30 mouse cellular contexts compared by ENCODE assay signal in the genomic region with DNA sequence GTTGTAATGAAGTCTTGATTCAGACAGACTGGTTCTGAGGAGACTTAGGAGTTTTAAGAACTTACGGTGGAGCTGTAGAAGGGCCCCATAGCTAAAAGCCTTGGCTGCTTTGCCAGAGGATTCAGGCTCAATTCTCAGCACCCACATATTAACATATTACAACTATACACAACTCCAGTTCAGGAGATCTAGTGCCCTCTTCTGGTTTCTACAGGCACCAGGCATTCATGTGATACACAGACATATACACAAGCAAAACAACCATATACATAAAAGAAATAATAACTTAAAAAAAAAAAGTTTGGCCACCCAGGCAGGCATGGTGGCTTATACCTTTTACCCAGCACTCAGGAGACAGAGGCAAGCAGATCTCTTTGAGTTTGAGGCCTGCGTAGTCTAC. TPM values are rescaled to one million over a fixed set of nuclear protein-coding genes. Genes with fewer than 3 reads are reported as not detected.
A peak's percentile ranks its signal among the peaks of the same experiment; 100 is the strongest.
DNase-seq lines count a peak whose midpoint lies in the region; ATAC-seq and TF ChIP-seq lines count a peak whose summit lies in the region.
"Had no signal": no experiment of that assay in that cellular context is flagged by ENCODE, and none has a peak within 500 bp of the region (broad histone marks: within the 10 kb centered on the region; RNA-seq: fewer than 3 reads in every experiment).

No protein-coding gene starts in this region.

- no peak for DNase-seq in forebrain, postnatal 0 days
- no peak for DNase-seq in forebrain, embryonic 11.5 days (ENCODE audit: low spot score)
- no peak for DNase-seq in liver, postnatal 0 days
- DNase-seq in liver = no peak
- DNase-seq: adrenal gland, postnatal 14 days; cerebellum, adult 11 months; cerebellum, adult 2 months; cerebellum, adult 9-11 months; cerebellum, postnatal 25 days; gastrocnemius, postnatal 10 days; gastrocnemius, postnatal 36 days; heart, adult 2 months; heart, postnatal 14 days; heart, postnatal 4 days had no signal

- H3K4me3 ChIP-seq in forebrain, postnatal 0 days (ENCODE audit: low read depth, low read length) = no peak overlapping the region
- no peak overlapping the region for H3K4me3 ChIP-seq in forebrain, embryonic 11.5 days (ENCODE audit: low read depth, low read length)
- H3K4me3 ChIP-seq in intestine, postnatal 0 days (ENCODE audit: low read depth, low read length) = no peak overlapping the region
- H3K4me3 ChIP-seq in intestine, embryonic 16.5 days (ENCODE audit: low read length) = no peak overlapping the region
- H3K4me3 ChIP-seq in liver, postnatal 0 days (ENCODE audit: low read depth, low read length) = no peak overlapping the region
- no peak overlapping the region for H3K4me3 ChIP-seq in neural tube, embryonic 13.5 days
- no peak overlapping the region for H3K4me3 ChIP-seq in neural tube, embryonic 15.5 days (replicated peaks)
- H3K4me3 ChIP-seq: embryonic facial prominence, embryonic 12.5 days; embryonic facial prominence, embryonic 15.5 days; forebrain, embryonic 12.5 days; forebrain, embryonic 15.5 days; heart, adult 2 months; heart, embryonic 10.5 days; heart, embryonic 13.5 days; hindbrain, embryonic 12.5 days had no signal

- TF ChIP-seq CTCF in forebrain, postnatal 0 days (IDR thresholded peaks at IDR 0.05; ENCODE audit: low read depth) = peak; percentile 23
- 0 out of 2 replicates have a peak, but pooled peaks have one; percentile 23 for TF ChIP-seq CTCF in intestine, postnatal 0 days (IDR thresholded peaks at IDR 0.05; ENCODE audit: low read depth)
- TF ChIP-seq CTCF in liver, postnatal 0 days (IDR thresholded peaks at IDR 0.05; ENCODE audit: low read depth) = 0 out of 2 replicates have a peak, but pooled peaks have one; percentile 3

- no peaks in the 10 kb centered on the region for H3K9me3 ChIP-seq in forebrain, postnatal 0 days (ENCODE audit: low read length)
- no peaks in the 10 kb centered on the region for H3K9me3 ChIP-seq in forebrain, embryonic 11.5 days (ENCODE audit: control insufficient read depth, low read length)
- no peaks in the 10 kb centered on the region for H3K9me3 ChIP-seq in intestine, postnatal 0 days (ENCODE audit: control insufficient read depth)
- no peaks in the 10 kb centered on the region for H3K9me3 ChIP-seq in intestine, embryonic 16.5 days (ENCODE audit: control insufficient read depth, low read length)
- 0 out of 2 replicates have a peak, but pooled peaks cover 2% of the 10 kb centered on the region for H3K9me3 ChIP-seq in liver, postnatal 0 days (ENCODE audit: low read length)
- no peaks in the 10 kb centered on the region for H3K9me3 ChIP-seq in neural tube, embryonic 13.5 days
- no peaks in the 10 kb centered on the region for H3K9me3 ChIP-seq in neural tube, embryonic 15.5 days (replicated peaks)
- H3K9me3 ChIP-seq: embryonic facial prominence, embryonic 12.5 days; embryonic facial prominence, embryonic 15.5 days; forebrain, embryonic 12.5 days; forebrain, embryonic 15.5 days; heart, embryonic 10.5 days; heart, embryonic 13.5 days; hindbrain, embryonic 12.5 days had no signal

- TF ChIP-seq EP300 in liver, postnatal 0 days (IDR thresholded peaks at IDR 0.05; ENCODE audit: low read depth) = no peak

- no peak overlapping the region for H3K4me2 ChIP-seq in forebrain, postnatal 0 days (ENCODE audit: low read depth)
- no peak overlapping the region for H3K4me2 ChIP-seq in forebrain, embryonic 11.5 days (ENCODE audit: low read depth, low read length, severe bottlenecking)
- no peak overlapping the region for H3K4me2 ChIP-seq in intestine, postnatal 0 days (replicated peaks; ENCODE audit: low read depth)
- H3K4me2 ChIP-seq in intestine, embryonic 16.5 days (ENCODE audit: low read depth, low read length) = no peak overlapping the region
- no peak overlapping the region for H3K4me2 ChIP-seq in liver, postnatal 0 days (ENCODE audit: low read depth, low read length)
- H3K4me2 ChIP-seq in neural tube, embryonic 13.5 days = no peak overlapping the region
- H3K4me2 ChIP-seq in neural tube, embryonic 15.5 days = no peak overlapping the region
- H3K4me2 ChIP-seq: embryonic facial prominence, embryonic 12.5 days; embryonic facial prominence, embryonic 15.5 days; forebrain, embryonic 12.5 days; forebrain, embryonic 15.5 days; heart, embryonic 13.5 days; hindbrain, embryonic 12.5 days had no signal

- 98% methylated on average over 2 of the region's 2 CpGs for WGBS in forebrain, postnatal 0 days
- 99% methylated on average over 2 of the region's 2 CpGs for WGBS in forebrain, embryonic 11.5 days
- 100% methylated on average over 2 of the region's 2 CpGs for WGBS in intestine, postnatal 0 days
- WGBS in intestine, embryonic 16.5 days = 94% methylated on average over 2 of the region's 2 CpGs
- WGBS in liver, postnatal 0 days (ENCODE audit: insufficient replicate concordance) = 93% methylated on average over 2 of the region's 2 CpGs
- 100% methylated on average over 2 of the region's 2 CpGs for WGBS in neural tube, embryonic 13.5 days
- 100% methylated on average over 2 of the region's 2 CpGs for WGBS in neural tube, embryonic 15.5 days

- no peaks in the 10 kb centered on the region for H3K27me3 ChIP-seq in forebrain, postnatal 0 days (ENCODE audit: insufficient read depth, low read length)
- peaks cover 37% of the 10 kb centered on the region for H3K27me3 ChIP-seq in forebrain, embryonic 11.5 days (ENCODE audit: control insufficient read depth, insufficient read depth, low read length)
- peaks cover 54% of the 10 kb centered on the region for H3K27me3 ChIP-seq in intestine, postnatal 0 days (replicated peaks; ENCODE audit: control insufficient read depth, insufficient read depth, low read length)
- H3K27me3 ChIP-seq in intestine, embryonic 16.5 days (replicated peaks; ENCODE audit: control insufficient read depth, insufficient read depth, low read length) = peaks cover 34% of the 10 kb centered on the region
- H3K27me3 ChIP-seq in liver, postnatal 0 days (ENCODE audit: insufficient read depth, low read length) = peaks cover 74% of the 10 kb centered on the region
- peaks cover 12% of the 10 kb centered on the region; the same call in 1 of the 2 replicates for H3K27me3 ChIP-seq in neural tube, embryonic 13.5 days
- H3K27me3 ChIP-seq in neural tube, embryonic 15.5 days (replicated peaks) = no peaks in the 10 kb centered on the region

- no peak overlapping the region for H3K9ac ChIP-seq in forebrain, postnatal 0 days
- H3K9ac ChIP-seq in forebrain, embryonic 11.5 days (ENCODE audit: low read length) = no peak overlapping the region
- H3K9ac ChIP-seq in intestine, postnatal 0 days (ENCODE audit: low read depth, low read length) = no peak overlapping the region
- H3K9ac ChIP-seq in intestine, embryonic 16.5 days (ENCODE audit: low read depth, low read length) = no peak overlapping the region
- no peak overlapping the region for H3K9ac ChIP-seq in liver, postnatal 0 days (replicated peaks)
- no peak overlapping the region for H3K9ac ChIP-seq in neural tube, embryonic 13.5 days
- no peak overlapping the region for H3K9ac ChIP-seq in neural tube, embryonic 15.5 days (replicated peaks)
- H3K9ac ChIP-seq: embryonic facial prominence, embryonic 12.5 days; embryonic facial prominence, embryonic 15.5 days; forebrain, embryonic 12.5 days; heart, embryonic 13.5 days; hindbrain, embryonic 12.5 days had no signal

- H3K36me3 ChIP-seq in forebrain, postnatal 0 days (ENCODE audit: insufficient read depth) = peaks cover under 1% of the 10 kb centered on the region; the same call in 1 of the 2 replicates
- H3K36me3 ChIP-seq in forebrain, embryonic 11.5 days (ENCODE audit: control insufficient read depth, insufficient read depth, low read length) = no peaks in the 10 kb centered on the region
- H3K36me3 ChIP-seq in intestine, postnatal 0 days (ENCODE audit: control insufficient read depth, insufficient read depth) = no peaks in the 10 kb centered on the region
- H3K36me3 ChIP-seq in intestine, embryonic 16.5 days (ENCODE audit: control insufficient read depth, insufficient read depth, low read length) = no peaks in the 10 kb centered on the region
- no peaks in the 10 kb centered on the region for H3K36me3 ChIP-seq in liver, postnatal 0 days (replicated peaks; ENCODE audit: insufficient read depth, low read length)
- 0 out of 2 replicates have a peak, but pooled peaks cover 1% of the 10 kb centered on the region for H3K36me3 ChIP-seq in neural tube, embryonic 13.5 days
- H3K36me3 ChIP-seq in neural tube, embryonic 15.5 days = no peaks in the 10 kb centered on the region
- H3K36me3 ChIP-seq: embryonic facial prominence, embryonic 12.5 days; embryonic facial prominence, embryonic 15.5 days; forebrain, embryonic 12.5 days; forebrain, embryonic 15.5 days; heart, embryonic 10.5 days; heart, embryonic 13.5 days had no signal

- peaks cover 27% of the 10 kb centered on the region for H3K4me1 ChIP-seq in forebrain, postnatal 0 days (ENCODE audit: insufficient read depth)
- peaks cover 27% of the 10 kb centered on the region; the same call in 1 of the 2 replicates for H3K4me1 ChIP-seq in forebrain, embryonic 11.5 days (replicated peaks; ENCODE audit: control insufficient read depth, insufficient read depth, low read length)
- H3K4me1 ChIP-seq in intestine, postnatal 0 days (replicated peaks; ENCODE audit: control insufficient read depth, insufficient read depth, low read length) = peaks cover 3% of the 10 kb centered on the region
- peaks cover 23% of the 10 kb centered on the region for H3K4me1 ChIP-seq in intestine, embryonic 16.5 days (ENCODE audit: control insufficient read depth, insufficient read depth, low read length)
- peaks cover 20% of the 10 kb centered on the region for H3K4me1 ChIP-seq in liver, postnatal 0 days (ENCODE audit: insufficient read depth)
- peaks cover 75% of the 10 kb centered on the region for H3K4me1 ChIP-seq in neural tube, embryonic 13.5 days (replicated peaks)
- peaks cover 69% of the 10 kb centered on the region for H3K4me1 ChIP-seq in neural tube, embryonic 15.5 days

- no peak overlapping the region for H3K27ac ChIP-seq in forebrain, postnatal 0 days (ENCODE audit: low read depth, low read length)
- no peak overlapping the region for H3K27ac ChIP-seq in forebrain, embryonic 11.5 days (ENCODE audit: low read depth, low read length)
- no peak overlapping the region for H3K27ac ChIP-seq in intestine, postnatal 0 days (ENCODE audit: low read depth, low read length)
- no peak overlapping the region for H3K27ac ChIP-seq in intestine, embryonic 16.5 days (ENCODE audit: low read length)
- no peak overlapping the region for H3K27ac ChIP-seq in liver, postnatal 0 days (ENCODE audit: low read depth)
- peak overlapping the region; percentile 94; the same call in 1 of the 2 replicates for H3K27ac ChIP-seq in neural tube, embryonic 13.5 days (replicated peaks)
- H3K27ac ChIP-seq in neural tube, embryonic 15.5 days (replicated peaks) = no peak overlapping the region
- H3K27ac ChIP-seq: embryonic facial prominence, embryonic 12.5 days; embryonic facial prominence, embryonic 15.5 days; forebrain, embryonic 12.5 days; heart, adult 2 months; heart, embryonic 10.5 days; heart, embryonic 13.5 days had no signal

- ATAC-seq in forebrain, postnatal 0 days = no peak
- ATAC-seq in forebrain, embryonic 11.5 days (replicated peaks; ENCODE audit: low FRiP score) = no peak
- ATAC-seq in intestine, postnatal 0 days = no peak
- no peak for ATAC-seq in intestine, embryonic 16.5 days
- no peak for ATAC-seq in liver, postnatal 0 days
- ATAC-seq in neural tube, embryonic 13.5 days (ENCODE audit: low read depth) = no peak
- ATAC-seq in neural tube, embryonic 15.5 days (ENCODE audit: low FRiP score) = no peak
- ATAC-seq: forebrain, embryonic 15.5 days; Patski had no signal

RNA-seq across cellular contexts. Expression of a gene that starts 2.6 kb away (rescaled TPM):
- 81.9 and 99.1 TPM in 2 replicates for total RNA-seq in forebrain, postnatal 0 days (2014; rRNA removed)
- 24.7 and 28.1 TPM in 2 replicates for polyA plus RNA-seq in forebrain, postnatal 0 days (2015; fragmentation: Nextera tagmentation; extraction: Ambion mirVana)
- polyA plus RNA-seq in forebrain, embryonic 11.5 days (2014; fragmentation: Nextera tagmentation; extraction: Ambion mirVana) = 3.9 and 5.3 TPM in 2 replicates
- polyA plus RNA-seq in intestine, postnatal 0 days (2015; fragmentation: Nextera tagmentation; extraction: Ambion mirVana) = 1.4 and 2.1 TPM in 2 replicates
- polyA plus RNA-seq in intestine, embryonic 16.5 days (2015; fragmentation: Nextera tagmentation; extraction: Ambion mirVana) = 1.7 and 2.0 TPM in 2 replicates
- polyA plus RNA-seq in liver, postnatal 0 days (2015; fragmentation: Nextera tagmentation; extraction: Ambion mirVana) = 0.38 and 0.54 TPM in 2 replicates
- 76.0 and 77.8 TPM in 2 replicates for polyA plus RNA-seq in neural tube, embryonic 13.5 days (2015; fragmentation: Nextera tagmentation; extraction: Ambion mirVana)
- polyA plus RNA-seq in neural tube, embryonic 15.5 days (2015; fragmentation: Nextera tagmentation; extraction: Ambion mirVana) = 59.3 and 68.9 TPM in 2 replicates
- total RNA-seq: common myeloid progenitor, adult 5-6 weeks; granulocyte monocyte progenitor cell, adult 5-6 weeks had no signal

RNA-seq across cellular contexts. Expression of a gene that starts 16.1 kb away (rescaled TPM):
- total RNA-seq in forebrain, postnatal 0 days (2014; rRNA removed) = 27.5 and 39.7 TPM in 2 replicates
- polyA plus RNA-seq in forebrain, postnatal 0 days (2015; fragmentation: Nextera tagmentation; extraction: Ambion mirVana) = 31.7 and 34.2 TPM in 2 replicates
- 201 and 217 TPM in 2 replicates for polyA plus RNA-seq in forebrain, embryonic 11.5 days (2014; fragmentation: Nextera tagmentation; extraction: Ambion mirVana)
- polyA plus RNA-seq in intestine, postnatal 0 days (2015; fragmentation: Nextera tagmentation; extraction: Ambion mirVana) = 23.2 and 25.7 TPM in 2 replicates
- 97.1 and 104 TPM in 2 replicates for polyA plus RNA-seq in intestine, embryonic 16.5 days (2015; fragmentation: Nextera tagmentation; extraction: Ambion mirVana)
- 28.6 and 31.9 TPM in 2 replicates for polyA plus RNA-seq in liver, postnatal 0 days (2015; fragmentation: Nextera tagmentation; extraction: Ambion mirVana)
- polyA plus RNA-seq in neural tube, embryonic 13.5 days (2015; fragmentation: Nextera tagmentation; extraction: Ambion mirVana) = 130 and 133 TPM in 2 replicates
- 59.4 and 84.9 TPM in 2 replicates for polyA plus RNA-seq in neural tube, embryonic 15.5 days (2015; fragmentation: Nextera tagmentation; extraction: Ambion mirVana)

RNA-seq across cellular contexts. Expression of a gene that starts 34.4 kb away (rescaled TPM):
- total RNA-seq in forebrain, postnatal 0 days (2014; rRNA removed) = 89.7 and 90.1 TPM in 2 replicates
- 93.6 and 107 TPM in 2 replicates for polyA plus RNA-seq in forebrain, postnatal 0 days (2015; fragmentation: Nextera tagmentation; extraction: Ambion mirVana)
- polyA plus RNA-seq in forebrain, embryonic 11.5 days (2014; fragmentation: Nextera tagmentation; extraction: Ambion mirVana) = 134 and 142 TPM in 2 replicates
- 13.2 and 13.3 TPM in 2 replicates for polyA plus RNA-seq in intestine, postnatal 0 days (2015; fragmentation: Nextera tagmentation; extraction: Ambion mirVana)
- 19.3 and 20.9 TPM in 2 replicates for polyA plus RNA-seq in intestine, embryonic 16.5 days (2015; fragmentation: Nextera tagmentation; extraction: Ambion mirVana)
- polyA plus RNA-seq in liver, postnatal 0 days (2015; fragmentation: Nextera tagmentation; extraction: Ambion mirVana) = 4.7 and 5.3 TPM in 2 replicates
- 117 and 134 TPM in 2 replicates for polyA plus RNA-seq in neural tube, embryonic 13.5 days (2015; fragmentation: Nextera tagmentation; extraction: Ambion mirVana)
- polyA plus RNA-seq in neural tube, embryonic 15.5 days (2015; fragmentation: Nextera tagmentation; extraction: Ambion mirVana) = 80.2 and 91.5 TPM in 2 replicates

RNA-seq across cellular contexts. Expression of a gene that starts 37.7 kb away (rescaled TPM):
- not detected in 2 replicates for total RNA-seq in forebrain, postnatal 0 days (2014; rRNA removed)
- polyA plus RNA-seq in forebrain, postnatal 0 days (2015; fragmentation: Nextera tagmentation; extraction: Ambion mirVana) = not detected in 2 replicates
- polyA plus RNA-seq in forebrain, embryonic 11.5 days (2014; fragmentation: Nextera tagmentation; extraction: Ambion mirVana) = not detected in 2 replicates
- 1.2 and 3.0 TPM in 2 replicates for polyA plus RNA-seq in intestine, postnatal 0 days (2015; fragmentation: Nextera tagmentation; extraction: Ambion mirVana)
- polyA plus RNA-seq in intestine, embryonic 16.5 days (2015; fragmentation: Nextera tagmentation; extraction: Ambion mirVana) = not detected in 2 replicates
- 1.3 and 2.9 TPM in 2 replicates for polyA plus RNA-seq in liver, postnatal 0 days (2015; fragmentation: Nextera tagmentation; extraction: Ambion mirVana)
- not detected in 2 replicates for polyA plus RNA-seq in neural tube, embryonic 13.5 days (2015; fragmentation: Nextera tagmentation; extraction: Ambion mirVana)
- not detected in 2 replicates for polyA plus RNA-seq in neural tube, embryonic 15.5 days (2015; fragmentation: Nextera tagmentation; extraction: Ambion mirVana)
- total RNA-seq: common myeloid progenitor, adult 5-6 weeks; gastrocnemius, adult 18-20 months; granulocyte monocyte progenitor cell, adult 5-6 weeks had no signal
- polyA plus RNA-seq: cerebellum, adult 2 months; embryonic facial prominence, embryonic 12.5 days; embryonic facial prominence, embryonic 15.5 days; forebrain, embryonic 12.5 days; forebrain, embryonic 15.5 days; heart, adult 2 months; heart, embryonic 10.5 days; heart, embryonic 13.5 days; heart, embryonic 16.5 days; hindbrain, embryonic 12.5 days; Patski had no signal

RNA-seq across cellular contexts. Expression of a gene that starts 49.8 kb away (rescaled TPM):
- total RNA-seq in forebrain, postnatal 0 days (2014; rRNA removed) = 6.0 and 6.1 TPM in 2 replicates
- polyA plus RNA-seq in forebrain, postnatal 0 days (2015; fragmentation: Nextera tagmentation; extraction: Ambion mirVana) = 3.9 and 4.3 TPM in 2 replicates
- 0.35 and 0.53 TPM in 2 replicates for polyA plus RNA-seq in forebrain, embryonic 11.5 days (2014; fragmentation: Nextera tagmentation; extraction: Ambion mirVana)
- polyA plus RNA-seq in intestine, postnatal 0 days (2015; fragmentation: Nextera tagmentation; extraction: Ambion mirVana) = 124 and 136 TPM in 2 replicates
- 33.0 and 47.4 TPM in 2 replicates for polyA plus RNA-seq in intestine, embryonic 16.5 days (2015; fragmentation: Nextera tagmentation; extraction: Ambion mirVana)
- polyA plus RNA-seq in liver, postnatal 0 days (2015; fragmentation: Nextera tagmentation; extraction: Ambion mirVana) = 147 and 150 TPM in 2 replicates
- 1.6 and 1.8 TPM in 2 replicates for polyA plus RNA-seq in neural tube, embryonic 13.5 days (2015; fragmentation: Nextera tagmentation; extraction: Ambion mirVana)
- 4.5 and 5.2 TPM in 2 replicates for polyA plus RNA-seq in neural tube, embryonic 15.5 days (2015; fragmentation: Nextera tagmentation; extraction: Ambion mirVana)
